Mouse (Mus musculus) E14TG2a.4 (cell line): ENCODE results near the gene Aunip.

Experiments
- CTCF ChIP-seq: conservative IDR thresholded peaks from 2 replicates; pipeline ENCODE4 v1.5.1; 2014; ENCODE audit warnings: low read length
- NANOG ChIP-seq: IDR thresholded peaks from 2 replicates; pipeline ENCODE4 v1.6.1; 2014; ENCODE audit warnings: borderline replicate concordance, low read length, mixed read lengths

DNA sequence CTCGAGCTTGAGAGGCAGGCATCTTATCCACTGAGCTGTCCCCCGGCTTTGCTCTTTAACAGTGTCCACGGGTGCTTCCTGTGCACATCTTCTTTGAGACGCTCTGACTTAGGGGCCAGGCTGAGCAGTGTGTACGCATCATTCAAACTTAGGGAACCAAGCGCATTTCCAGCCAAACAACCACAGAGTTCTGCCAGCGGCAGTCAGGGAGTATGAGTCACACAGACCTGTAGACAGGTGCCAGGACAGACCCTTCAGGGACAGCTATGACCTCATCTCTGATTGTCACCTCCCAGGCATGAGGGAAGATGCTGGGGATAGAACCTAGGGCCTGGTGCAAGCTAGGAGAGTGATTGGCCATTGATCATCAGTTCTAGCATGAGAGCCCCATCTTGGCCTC is 48.4 kb downstream of the Aunip start:
- TF ChIP-seq CTCF (no peak), NANOG (no peak)
